Mouse (Mus musculus) C2C12 (cell line): ENCODE results near the gene Sgsm2. TPM values are rescaled to one million over a fixed set of nuclear protein-coding genes. Genes with fewer than 3 reads are reported as not detected.

Source experiments
- H3K27me3 ChIP-seq: one replicate; pipeline ENCODE4 v1.6.1; 2011; ENCODE audit not compliant: control insufficient read depth, insufficient read depth, insufficient read length
- H3K36me3 ChIP-seq: one replicate; pipeline ENCODE4 v1.6.1; 2011; ENCODE audit not compliant: control insufficient read depth, insufficient read depth
- H3K4me3 ChIP-seq: one replicate; pipeline ENCODE4 v1.5.1; 2011; ENCODE audit warnings: mild to moderate bottlenecking, control low read depth; ENCODE audit not compliant: poor library complexity, insufficient read depth, severe bottlenecking
- H3K79me2 ChIP-seq: one replicate; pipeline ENCODE4 v1.6.1; 2011; ENCODE audit not compliant: control insufficient read depth, insufficient read depth
- H3K79me3 ChIP-seq: one replicate; pipeline ENCODE4 v1.6.1; 2011; ENCODE audit warnings: low read depth, control low read depth
- H3ac ChIP-seq: one replicate; pipeline ENCODE3; 2011; ENCODE audit warnings: low read depth; ENCODE audit not compliant: control insufficient read depth, insufficient read length
- CEBPB ChIP-seq: IDR thresholded peaks from one replicate; pipeline ENCODE4 v1.6.1; 2011; ENCODE audit warnings: low read depth, mild to moderate bottlenecking, control low read depth, moderate library complexity
- CTCF ChIP-seq: IDR thresholded peaks from one replicate; pipeline ENCODE4 v1.5.1; 2011; ENCODE audit not compliant: control insufficient read depth, insufficient read depth, insufficient read length
- FOSL1 ChIP-seq: IDR thresholded peaks from one replicate; pipeline ENCODE4 v1.8.0; 2011; ENCODE audit warnings: mild to moderate bottlenecking, low read length; ENCODE audit not compliant: poor library complexity, insufficient read depth, severe bottlenecking
- MAX ChIP-seq: IDR thresholded peaks from one replicate; pipeline ENCODE4 v1.6.1; 2011; ENCODE audit warnings: mild to moderate bottlenecking, control low read depth
- MYOD1 ChIP-seq: IDR thresholded peaks from one replicate; pipeline ENCODE4 v1.6.1; 2011; ENCODE audit warnings: low read depth; ENCODE audit not compliant: control insufficient read depth, insufficient read length
- MYOG ChIP-seq: IDR thresholded peaks from one replicate; pipeline ENCODE4 v1.6.1; 2011; ENCODE audit not compliant: control insufficient read depth, insufficient read length; ENCODE audit errors: extremely low read depth
- USF1 ChIP-seq: IDR thresholded peaks from one replicate; pipeline ENCODE4 v1.6.1; 2011; ENCODE audit warnings: low read depth, mild to moderate bottlenecking, control low read depth, moderate library complexity
- microRNA-seq: library from miRNA; unstranded; fragments of <30 nt; microRNA quantifications from one replicate; pipeline ENCODE4, GENCODE M21; 2019; ENCODE audit warnings: borderline microRNAs expressed
- polyA plus RNA-seq: library from polyadenylated mRNA; unstranded; fragments of >200 nt; fragmentation: generic; extraction: Trizol; gene quantifications from one replicate; pipeline ENCODE4 v1.2.1, GENCODE M21; 2012; ENCODE audit warnings: missing spikeins

Sgsm2 gene
- polyA plus RNA-seq, 1 experiment = 7.8 TPM

DNA sequence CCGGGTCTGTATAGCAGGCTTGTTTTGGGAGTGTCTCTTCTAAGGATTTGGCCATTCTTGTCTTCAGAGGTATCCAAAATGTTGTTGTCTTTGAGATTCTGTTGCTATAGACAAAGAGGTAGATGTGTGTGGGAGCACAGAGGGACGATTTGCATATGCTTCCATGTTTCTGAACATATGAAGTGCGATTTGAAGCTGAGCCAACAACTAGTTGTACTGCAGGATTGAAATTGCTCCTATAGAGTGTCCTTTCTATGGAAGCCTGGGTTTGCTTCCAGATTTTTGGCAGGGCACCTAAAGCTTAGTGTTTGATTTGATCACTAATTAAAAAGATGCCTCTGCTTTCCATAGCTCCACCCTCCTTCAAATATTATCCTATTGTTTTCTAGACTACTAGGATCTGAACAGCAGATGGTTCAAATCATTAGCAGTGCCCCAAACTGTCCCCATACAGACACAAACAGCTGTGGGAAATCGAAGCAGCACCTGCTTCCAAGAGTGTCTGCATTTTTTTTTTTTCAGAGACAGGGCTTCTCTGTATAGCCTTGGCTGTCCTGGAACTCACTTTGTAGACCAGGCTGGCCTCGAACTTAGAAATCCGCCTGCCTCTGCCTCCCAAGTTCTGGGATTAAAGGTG lies 89.5 kb downstream of the Sgsm2 start:
- no peak overlapping the region for H3K4me3 ChIP-seq
- H3K36me3 ChIP-seq = peaks cover 65% of the 10 kb centered on the region
- TF ChIP-seq FOSL1 (no peak), USF1 (no peak), MYOG (no peak), MAX (no peak), CTCF (no peak), MYOD1 (no peak), CEBPB (no peak)
- H3ac ChIP-seq = no peak overlapping the region
- no peaks in the 10 kb centered on the region for H3K79me3 ChIP-seq
- no peaks in the 10 kb centered on the region for H3K79me2 ChIP-seq
- no peaks in the 10 kb centered on the region for H3K27me3 ChIP-seq

DNA sequence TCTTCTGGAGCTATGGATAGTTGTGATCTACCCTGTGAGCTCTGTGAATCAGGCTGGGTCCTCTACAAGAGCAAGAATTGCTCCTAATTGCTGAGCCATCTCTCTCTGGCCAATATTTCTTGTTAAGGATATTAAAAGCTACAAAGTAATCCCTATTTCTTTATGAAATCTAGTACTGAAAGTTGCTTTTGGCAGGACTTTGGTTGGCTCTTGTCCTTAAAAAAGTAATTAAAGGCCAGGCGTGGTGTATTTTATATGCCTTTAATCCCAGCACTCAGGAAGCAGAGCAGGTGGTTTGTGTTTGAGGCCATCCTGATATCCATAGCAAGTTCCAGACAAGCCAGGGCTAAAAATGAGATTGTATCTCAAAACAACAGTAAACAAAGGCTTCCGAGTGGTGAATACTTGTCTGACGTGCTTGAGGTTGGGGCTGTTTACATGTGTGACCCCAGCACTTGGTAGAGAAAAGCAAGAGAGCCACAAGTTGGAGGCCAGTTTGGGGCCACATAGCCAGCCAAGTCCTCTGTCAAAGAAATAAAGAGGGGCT lies 92.7 kb downstream of the Sgsm2 start:
- H3K79me2 ChIP-seq = peaks cover 3% of the 10 kb centered on the region
- no peaks in the 10 kb centered on the region for H3K79me3 ChIP-seq
- no peaks in the 10 kb centered on the region for H3K27me3 ChIP-seq
- peaks cover 70% of the 10 kb centered on the region for H3K36me3 ChIP-seq
- TF ChIP-seq MAX = no peak
- TF ChIP-seq MYOD1 = no peak
- no peak for TF ChIP-seq CEBPB
- no peak for TF ChIP-seq USF1
- no peak for TF ChIP-seq FOSL1
- no peak for TF ChIP-seq MYOG
- no peak for TF ChIP-seq CTCF
- H3ac ChIP-seq = no peak overlapping the region
- no peak overlapping the region for H3K4me3 ChIP-seq

DNA sequence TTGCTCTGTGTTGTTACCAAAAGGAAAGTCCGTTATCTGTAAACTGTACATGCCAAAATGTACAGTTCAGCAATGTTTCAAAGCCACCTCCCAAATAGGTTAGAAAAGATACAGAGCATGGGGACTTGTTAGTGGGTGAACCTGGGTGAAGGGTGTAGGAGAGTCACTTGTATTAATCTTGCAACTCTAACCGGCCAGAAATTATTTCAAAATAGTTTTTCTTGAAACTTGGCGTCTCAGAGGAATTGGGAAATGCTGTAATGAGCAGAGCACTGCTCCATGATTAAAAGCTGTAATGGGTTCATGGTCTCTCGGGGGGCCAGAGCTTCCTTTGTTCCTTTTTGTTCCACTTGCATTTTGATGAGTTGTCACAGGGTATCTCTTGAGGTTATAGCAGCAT lies 96.2 kb downstream of the Sgsm2 start:
- Histone ChIP-seq H3K36me3 (peaks cover 76% of the 10 kb centered on the region), H3ac (no peak overlapping the region), H3K79me2 (peaks cover 3% of the 10 kb centered on the region), H3K4me3 (no peak overlapping the region), H3K79me3 (no peaks in the 10 kb centered on the region), H3K27me3 (no peaks in the 10 kb centered on the region)
- TF ChIP-seq MYOG (no peak), CTCF (no peak), FOSL1 (no peak), CEBPB (no peak), MAX (no peak), USF1 (no peak), MYOD1 (no peak)

Small RNA genes lying within 50 kb of the gene (microRNA-seq; reads per million reads assigned to microRNA genes)
- gene Mir6926 = not detected

Other genes starting within 250 kb of the Sgsm2 start
- 61.1 TPM for gene Cluh, start 247.6 kb downstream of the Sgsm2 start, polyA plus RNA-seq
- gene Pafah1b1, start 172.4 kb downstream of the Sgsm2 start, polyA plus RNA-seq = 30.8 TPM
- gene Mettl16, start 126.2 kb downstream of the Sgsm2 start, polyA plus RNA-seq = 17.3 TPM
- gene Mnt, start 66.1 kb downstream of the Sgsm2 start, polyA plus RNA-seq = 7.5 TPM
- gene Tsr1, start 1.0 kb upstream of the Sgsm2 start, polyA plus RNA-seq = 42.2 TPM
- gene Smg6, start 28.8 kb upstream of the Sgsm2 start, polyA plus RNA-seq = 7.5 TPM
- gene Srr, start 28.9 kb upstream of the Sgsm2 start, polyA plus RNA-seq = 2.9 TPM